Mouse (Mus musculus) left cerebral cortex, adult 9 months (tissue): ENCODE data around the gene Ccdc9.
"Not testable (repeated sequence)": the region's sequence is repeated elsewhere in the genome, so short reads cannot be mapped to it uniquely, and the experiment has no call there.

Source experiments
- DNase-seq, 2 experiments: peaks; one replicate each; pipeline ENCODE4 v3.0.0; 2022; ENCODE audit warnings: low spot score in 2 of 2

Ccdc9 gene

GRCm38 (mm10) chr7:16308093-16308492, 21.5 kb upstream of the Ccdc9 start, which contains the start of gene Bbc3:
Gene Bbc3, plus strand, starts transcription at chr7:16308393.
- DNase-seq: not testable (repeated sequence)

- not testable (repeated sequence) for DNase-seq
Measured at GRCm38 (mm10) chr7:16307141-16307540, 20.5 kb upstream of the Ccdc9 start.

- peak; percentile 87 to 95 for DNase-seq
Measured at GRCm38 (mm10) chr7:16299419-16300035, 12.9 kb upstream of the Ccdc9 start.

GRCm38 (mm10) chr7:16298927-16299326, 12.3 kb upstream of the Ccdc9 start:
- no peak for DNase-seq

- DNase-seq: no peak
Measured at GRCm38 (mm10) chr7:16297616-16298015, 11.0 kb upstream of the Ccdc9 start.

GRCm38 (mm10) chr7:16296766-16297390, 10.3 kb upstream of the Ccdc9 start:
- peak in 1 of 2 experiments; percentile 80 for DNase-seq

GRCm38 (mm10) chr7:16296146-16296545, 9.6 kb upstream of the Ccdc9 start:
- no peak for DNase-seq

- DNase-seq: peak in 1 of 2 experiments; percentile 80
Measured at GRCm38 (mm10) chr7:16295321-16295900, 8.8 kb upstream of the Ccdc9 start.

GRCm38 (mm10) chr7:16294837-16295236, 8.2 kb upstream of the Ccdc9 start:
- DNase-seq: peak; percentile 77 to 95

GRCm38 (mm10) chr7:16294346-16294745, 7.8 kb upstream of the Ccdc9 start:
- no peak for DNase-seq

GRCm38 (mm10) chr7:16287791-16288190, 1.2 kb upstream of the Ccdc9 start:
- DNase-seq: no peak

GRCm38 (mm10) chr7:16287016-16287415, 421 bp upstream of the Ccdc9 start:
- no peak for DNase-seq

GRCm38 (mm10) chr7:16285450-16286025, 1.1 kb downstream of the Ccdc9 start:
- DNase-seq: peak in 1 of 2 experiments; percentile 61

- DNase-seq: no peak
Measured at GRCm38 (mm10) chr7:16284904-16285303, 1.7 kb downstream of the Ccdc9 start.

GRCm38 (mm10) chr7:16284001-16284400, 2.6 kb downstream of the Ccdc9 start:
- DNase-seq: no peak

- no peak for DNase-seq
Measured at GRCm38 (mm10) chr7:16282334-16282733, 4.3 kb downstream of the Ccdc9 start.

GRCm38 (mm10) chr7:16280721-16281120, 5.9 kb downstream of the Ccdc9 start:
- no peak for DNase-seq

GRCm38 (mm10) chr7:16274922-16275890, 11.4 kb downstream of the Ccdc9 start:
- DNase-seq: no peak

GRCm38 (mm10) chr7:16273766-16274140, 12.8 kb downstream of the Ccdc9 start:
- DNase-seq: peak in 1 of 2 experiments; percentile 67

- peak; percentile 70 to 83 for DNase-seq
Measured at GRCm38 (mm10) chr7:16273081-16273765, 13.4 kb downstream of the Ccdc9 start, which contains the start of gene Inafm1. Gene Inafm1, minus strand, starts transcription at chr7:16273617.

GRCm38 (mm10) chr7:16272681-16273080, 13.9 kb downstream of the Ccdc9 start:
- DNase-seq: peak in 1 of 2 experiments; percentile 69
